Mouse (Mus musculus): ENCODE data around the gene Auts2. TPM values are rescaled to one million over a fixed set of nuclear protein-coding genes. Genes with fewer than 3 reads are reported as not detected.

Gene Auts2
- polyA plus RNA-seq, 1 experiment, result 0.55 TPM

- no peak overlapping the region for H3K27ac ChIP-seq (ENCODE audit: insufficient read depth, low read depth, low read length)
- H3K4me1 ChIP-seq (ENCODE audit: control insufficient read depth, insufficient read depth, low read length), result no peaks in the 10 kb centered on the region
- no peak for TF ChIP-seq POLR2A (IDR thresholded peaks at IDR 0.05; ENCODE audit: borderline replicate concordance, low read depth, low read length)
- TF ChIP-seq CTCF (IDR thresholded peaks at IDR 0.05; ENCODE audit: low read depth, low read length), result no peak
- H3K4me3 ChIP-seq (ENCODE audit: insufficient read depth, low read length), result no peak overlapping the region
These were observed 428.4 kb downstream of the Auts2 start for GRCm38 (mm10) chr5:132114561-132115301.

DNA sequence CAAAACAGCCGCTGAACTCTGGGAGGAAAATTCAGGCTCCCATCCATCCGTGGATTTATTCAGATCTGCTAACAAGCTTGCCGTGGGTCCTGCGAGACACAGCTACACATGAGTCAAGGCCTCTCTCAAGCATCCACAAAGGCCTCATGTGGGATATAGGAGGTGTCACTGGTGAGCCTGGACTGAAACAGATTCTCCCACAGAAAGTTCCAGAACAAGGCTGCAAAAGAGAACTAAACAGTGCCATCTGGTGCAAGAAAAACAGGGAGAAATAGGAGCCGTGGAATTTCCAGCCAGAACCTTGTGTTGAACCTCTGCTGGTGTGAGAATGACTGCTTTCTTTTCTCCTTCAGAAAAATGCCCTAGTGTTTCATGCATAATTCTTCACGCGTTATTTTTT lies 429.7 kb downstream of the Auts2 start:
- Histone ChIP-seq H3K27ac (ENCODE audit: insufficient read depth, low read depth, low read length) (no peak overlapping the region), H3K4me1 (ENCODE audit: control insufficient read depth, insufficient read depth, low read length) (no peaks in the 10 kb centered on the region), H3K4me3 (ENCODE audit: insufficient read depth, low read length) (no peak overlapping the region)
- TF ChIP-seq POLR2A (IDR thresholded peaks at IDR 0.05; ENCODE audit: borderline replicate concordance, low read depth, low read length), result no peak
- TF ChIP-seq CTCF (IDR thresholded peaks at IDR 0.05; ENCODE audit: low read depth, low read length), result no peak

DNA sequence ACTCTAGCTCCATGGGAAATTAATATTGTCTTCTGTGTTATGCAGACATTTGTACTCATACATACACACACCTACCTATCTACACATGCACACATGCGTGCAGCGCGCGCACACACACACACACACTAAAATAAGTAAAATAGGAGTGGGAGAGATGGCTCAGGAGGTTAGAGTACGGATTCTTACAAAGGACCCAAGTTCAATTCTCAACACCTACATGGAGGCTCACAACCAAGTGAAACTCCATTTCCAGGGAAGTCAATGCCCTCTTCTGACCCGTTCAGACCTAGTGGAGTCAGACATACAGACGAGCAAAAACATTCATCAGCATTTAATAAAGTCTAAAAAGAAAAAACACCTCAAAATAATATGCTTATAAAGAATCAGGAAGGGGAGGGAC lies 430.5 kb downstream of the Auts2 start:
- Histone ChIP-seq H3K27ac (ENCODE audit: insufficient read depth, low read depth, low read length) (no peak overlapping the region), H3K4me1 (ENCODE audit: control insufficient read depth, insufficient read depth, low read length) (no peaks in the 10 kb centered on the region), H3K4me3 (ENCODE audit: insufficient read depth, low read length) (no peak overlapping the region)
- TF ChIP-seq CTCF (IDR thresholded peaks at IDR 0.05; ENCODE audit: low read depth, low read length) (no peak), POLR2A (IDR thresholded peaks at IDR 0.05; ENCODE audit: borderline replicate concordance, low read depth, low read length) (no peak)

DNA sequence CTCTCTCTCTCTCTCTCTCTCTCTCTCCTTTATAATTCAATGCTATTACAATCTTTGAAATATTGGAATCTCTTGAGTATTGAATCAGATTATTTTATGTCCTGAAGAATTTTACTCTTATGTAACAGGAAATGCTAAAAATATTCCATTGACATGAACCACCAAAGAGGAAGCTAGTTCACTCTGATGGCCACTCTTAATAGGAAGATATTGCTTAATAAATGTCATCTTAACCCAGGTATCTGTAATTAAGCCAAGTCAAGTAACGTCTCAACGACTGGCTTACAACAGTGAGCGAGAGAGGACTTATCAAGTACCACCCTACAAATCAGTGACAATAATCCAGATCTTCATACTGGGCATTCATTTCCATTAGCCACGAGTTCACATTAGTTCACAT lies 440.7 kb downstream of the Auts2 start:
- TF ChIP-seq POLR2A (IDR thresholded peaks at IDR 0.05; ENCODE audit: borderline replicate concordance, low read depth, low read length) (no peak), CTCF (IDR thresholded peaks at IDR 0.05; ENCODE audit: low read depth, low read length) (no peak)
- no peaks in the 10 kb centered on the region for H3K4me1 ChIP-seq (ENCODE audit: control insufficient read depth, insufficient read depth, low read length)
- H3K27ac ChIP-seq (ENCODE audit: insufficient read depth, low read depth, low read length), result no peak overlapping the region
- H3K4me3 ChIP-seq (ENCODE audit: insufficient read depth, low read length), result no peak overlapping the region

DNA sequence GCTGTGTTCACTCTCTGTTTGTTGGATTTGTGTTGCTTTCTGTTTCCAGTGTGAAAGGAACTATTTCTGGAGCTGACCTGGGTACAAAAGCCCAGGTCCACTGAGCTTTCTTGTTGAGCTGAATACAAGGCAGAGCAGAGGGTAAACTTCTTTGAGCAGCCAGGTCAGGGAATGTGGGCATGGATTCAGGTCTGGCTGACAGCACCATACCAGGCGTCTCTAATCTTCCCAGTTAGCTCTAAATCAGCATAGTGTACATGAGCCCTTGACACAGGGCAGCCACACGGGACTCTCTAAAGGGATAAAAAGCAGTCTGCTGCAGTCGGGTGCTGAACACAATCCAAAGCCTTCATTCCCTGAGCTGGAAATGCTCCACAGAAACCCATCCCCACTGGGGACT lies 444.7 kb downstream of the Auts2 start:
- Histone ChIP-seq H3K4me1 (ENCODE audit: control insufficient read depth, insufficient read depth, low read length) (no peaks in the 10 kb centered on the region), H3K27ac (ENCODE audit: insufficient read depth, low read depth, low read length) (no peak overlapping the region), H3K4me3 (ENCODE audit: insufficient read depth, low read length) (no peak overlapping the region)
- TF ChIP-seq POLR2A (IDR thresholded peaks at IDR 0.05; ENCODE audit: borderline replicate concordance, low read depth, low read length) (no peak), CTCF (IDR thresholded peaks at IDR 0.05; ENCODE audit: low read depth, low read length) (no peak)

DNA sequence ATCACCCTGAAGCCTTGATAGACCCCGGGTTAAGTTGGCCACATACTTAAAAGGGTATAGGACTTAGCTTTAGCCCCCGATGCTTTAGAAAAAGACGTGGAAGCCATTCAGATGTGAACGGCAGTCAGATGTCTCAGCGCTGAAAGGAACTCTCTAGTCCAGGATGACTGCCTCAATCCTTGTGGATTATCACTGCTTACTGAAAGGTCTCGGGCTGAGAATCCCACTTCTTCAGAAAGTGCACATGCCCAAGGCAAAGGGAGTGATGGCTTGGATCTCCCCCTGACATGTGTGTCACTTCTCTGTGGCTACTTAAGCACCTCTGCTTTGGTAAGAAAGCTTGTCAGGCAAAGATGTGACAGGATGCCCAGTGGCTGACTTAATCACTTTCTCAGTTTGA lies 450.4 kb downstream of the Auts2 start:
- Histone ChIP-seq H3K4me1 (ENCODE audit: control insufficient read depth, insufficient read depth, low read length) (no peaks in the 10 kb centered on the region), H3K27ac (ENCODE audit: insufficient read depth, low read depth, low read length) (no peak overlapping the region), H3K4me3 (ENCODE audit: insufficient read depth, low read length) (no peak overlapping the region)
- TF ChIP-seq POLR2A (IDR thresholded peaks at IDR 0.05; ENCODE audit: borderline replicate concordance, low read depth, low read length) (no peak), CTCF (IDR thresholded peaks at IDR 0.05; ENCODE audit: low read depth, low read length) (no peak)

- Histone ChIP-seq H3K4me1 (ENCODE audit: control insufficient read depth, insufficient read depth, low read length) (no peaks in the 10 kb centered on the region), H3K4me3 (ENCODE audit: insufficient read depth, low read length) (no peak overlapping the region), H3K27ac (ENCODE audit: insufficient read depth, low read depth, low read length) (no peak overlapping the region)
- TF ChIP-seq POLR2A (IDR thresholded peaks at IDR 0.05; ENCODE audit: borderline replicate concordance, low read depth, low read length), result no peak
- TF ChIP-seq CTCF (IDR thresholded peaks at IDR 0.05; ENCODE audit: low read depth, low read length), result no peak
These were observed 453.5 kb downstream of the Auts2 start for GRCm38 (mm10) chr5:132089496-132090250.

- Histone ChIP-seq H3K4me1 (ENCODE audit: control insufficient read depth, insufficient read depth, low read length) (no peaks in the 10 kb centered on the region), H3K27ac (ENCODE audit: insufficient read depth, low read depth, low read length) (no peak overlapping the region), H3K4me3 (ENCODE audit: insufficient read depth, low read length) (no peak overlapping the region)
- TF ChIP-seq CTCF (IDR thresholded peaks at IDR 0.05; ENCODE audit: low read depth, low read length) (no peak), POLR2A (IDR thresholded peaks at IDR 0.05; ENCODE audit: borderline replicate concordance, low read depth, low read length) (no peak)
These were observed 454.6 kb downstream of the Auts2 start for GRCm38 (mm10) chr5:132088585-132088984.

- H3K4me3 ChIP-seq (ENCODE audit: insufficient read depth, low read length), result no peak overlapping the region
- H3K4me1 ChIP-seq (ENCODE audit: control insufficient read depth, insufficient read depth, low read length), result no peaks in the 10 kb centered on the region
- no peak overlapping the region for H3K27ac ChIP-seq (ENCODE audit: insufficient read depth, low read depth, low read length)
- no peak for TF ChIP-seq CTCF (IDR thresholded peaks at IDR 0.05; ENCODE audit: low read depth, low read length)
These were observed 459.3 kb downstream of the Auts2 start for GRCm38 (mm10) chr5:132083753-132084326.

- Histone ChIP-seq H3K4me1 (ENCODE audit: control insufficient read depth, insufficient read depth, low read length) (no peaks in the 10 kb centered on the region), H3K27ac (ENCODE audit: insufficient read depth, low read depth, low read length) (no peak overlapping the region), H3K4me3 (ENCODE audit: insufficient read depth, low read length) (no peak overlapping the region)
- TF ChIP-seq CTCF (IDR thresholded peaks at IDR 0.05; ENCODE audit: low read depth, low read length) (no peak), POLR2A (IDR thresholded peaks at IDR 0.05; ENCODE audit: borderline replicate concordance, low read depth, low read length) (no peak)
These were observed 467.2 kb downstream of the Auts2 start for GRCm38 (mm10) chr5:132075942-132076341.

Measured in bone marrow macrophage, adult 2 months (primary cell).